Mouse (Mus musculus): ENCODE results near the gene Runx2. TPM values are rescaled to one million over a fixed set of nuclear protein-coding genes. Genes with fewer than 3 reads are reported as not detected.
A peak's percentile ranks its signal among the peaks of the same experiment; 100 is the strongest.

Runx2 gene
- polyA plus RNA-seq, 1 experiment from 2014 or later, result 28.9 TPM

- no peak for ATAC-seq (ENCODE audit: low read depth)
- Histone ChIP-seq H3K4me3 (ENCODE audit: low read depth, low read length) (no peak overlapping the region), H3K4me2 (ENCODE audit: low read depth, low read length) (no peak overlapping the region), H3K36me3 (ENCODE audit: control insufficient read depth, insufficient read depth, low read length) (no peaks in the 10 kb centered on the region), H3K4me1 (ENCODE audit: control insufficient read depth, insufficient read depth, low read length) (peaks cover 9% of the 10 kb centered on the region; the same call in 1 of the 2 replicates), H3K27me3 (replicated peaks; ENCODE audit: control insufficient read depth, insufficient read depth, low read length) (no peaks in the 10 kb centered on the region; the same call in 1 of the 2 replicates), H3K9me3 (ENCODE audit: control insufficient read depth, low read length) (no peaks in the 10 kb centered on the region), H3K27ac (replicated peaks; ENCODE audit: low read depth, low read length) (0 out of 2 replicates have a peak overlapping the region, but pooled peaks have one; percentile 60), H3K9ac (ENCODE audit: low read depth, low read length) (no peak overlapping the region)
- no peak for DNase-seq (ENCODE audit: low spot score)
- WGBS, result 76% methylated on average over 8 of the region's 8 CpGs
Measured at GRCm38 (mm10) chr17:44565884-44566515, 248.6 kb downstream of the Runx2 start.

- Histone ChIP-seq H3K4me1 (ENCODE audit: control insufficient read depth, insufficient read depth, low read length) (peaks cover 9% of the 10 kb centered on the region; the same call in 1 of the 2 replicates), H3K9ac (ENCODE audit: low read depth, low read length) (0 out of 2 replicates have a peak overlapping the region, but pooled peaks have one; percentile 32), H3K4me3 (ENCODE audit: low read depth, low read length) (no peak overlapping the region), H3K36me3 (ENCODE audit: control insufficient read depth, insufficient read depth, low read length) (no peaks in the 10 kb centered on the region), H3K27me3 (replicated peaks; ENCODE audit: control insufficient read depth, insufficient read depth, low read length) (no peaks in the 10 kb centered on the region; the same call in 1 of the 2 replicates), H3K4me2 (ENCODE audit: low read depth, low read length) (no peak overlapping the region), H3K27ac (replicated peaks; ENCODE audit: low read depth, low read length) (peak overlapping the region; percentile 60), H3K9me3 (ENCODE audit: control insufficient read depth, low read length) (no peaks in the 10 kb centered on the region)
- DNase-seq (ENCODE audit: low spot score) (peak; percentile 65), ATAC-seq (ENCODE audit: low read depth) (no peak)
- WGBS, result 36% methylated on average over 14 of the region's 14 CpGs
Measured at GRCm38 (mm10) chr17:44565311-44565831, 249.2 kb downstream of the Runx2 start.

- Histone ChIP-seq H3K27me3 (replicated peaks; ENCODE audit: control insufficient read depth, insufficient read depth, low read length) (no peaks in the 10 kb centered on the region; the same call in 1 of the 2 replicates), H3K36me3 (ENCODE audit: control insufficient read depth, insufficient read depth, low read length) (no peaks in the 10 kb centered on the region), H3K4me1 (ENCODE audit: control insufficient read depth, insufficient read depth, low read length) (peaks cover 15% of the 10 kb centered on the region; the same call in 1 of the 2 replicates), H3K9me3 (ENCODE audit: control insufficient read depth, low read length) (no peaks in the 10 kb centered on the region), H3K4me3 (ENCODE audit: low read depth, low read length) (no peak overlapping the region), H3K27ac (replicated peaks; ENCODE audit: low read depth, low read length) (peak overlapping the region; percentile 60; the same call in 1 of the 2 replicates), H3K4me2 (ENCODE audit: low read depth, low read length) (no peak overlapping the region), H3K9ac (ENCODE audit: low read depth, low read length) (0 out of 2 replicates have a peak overlapping the region, but pooled peaks have one; percentile 32)
- DNase-seq (ENCODE audit: low spot score) (no peak), ATAC-seq (ENCODE audit: low read depth) (no peak)
- WGBS, result 62% methylated on average over 4 of the region's 4 CpGs
Measured at GRCm38 (mm10) chr17:44564611-44565198, 249.9 kb downstream of the Runx2 start.

- DNase-seq (ENCODE audit: low spot score) (peak; percentile 63), ATAC-seq (ENCODE audit: low read depth) (no peak)
- H3K27me3 ChIP-seq (replicated peaks; ENCODE audit: control insufficient read depth, insufficient read depth, low read length), result no peaks in the 10 kb centered on the region; the same call in 1 of the 2 replicates
- no peak overlapping the region for H3K4me2 ChIP-seq (ENCODE audit: low read depth, low read length)
- WGBS, result 29% methylated on average over 7 of the region's 7 CpGs
- H3K27ac ChIP-seq (replicated peaks; ENCODE audit: low read depth, low read length), result no peak overlapping the region
- no peak overlapping the region for H3K9ac ChIP-seq (ENCODE audit: low read depth, low read length)
- H3K4me3 ChIP-seq (ENCODE audit: low read depth, low read length), result no peak overlapping the region
- H3K4me1 ChIP-seq (ENCODE audit: control insufficient read depth, insufficient read depth, low read length), result peaks cover 10% of the 10 kb centered on the region; the same call in 1 of the 2 replicates
- H3K36me3 ChIP-seq (ENCODE audit: control insufficient read depth, insufficient read depth, low read length), result no peaks in the 10 kb centered on the region
- H3K9me3 ChIP-seq (ENCODE audit: control insufficient read depth, low read length), result no peaks in the 10 kb centered on the region
Measured at GRCm38 (mm10) chr17:44560016-44560415, 254.6 kb downstream of the Runx2 start.

GRCm38 (mm10) chr17:44557199-44558111 lies 257.1 kb downstream of the Runx2 start:
- Histone ChIP-seq H3K4me3 (ENCODE audit: low read depth, low read length) (no peak overlapping the region), H3K27me3 (replicated peaks; ENCODE audit: control insufficient read depth, insufficient read depth, low read length) (no peaks in the 10 kb centered on the region; the same call in 1 of the 2 replicates), H3K36me3 (ENCODE audit: control insufficient read depth, insufficient read depth, low read length) (no peaks in the 10 kb centered on the region), H3K9me3 (ENCODE audit: control insufficient read depth, low read length) (no peaks in the 10 kb centered on the region), H3K27ac (replicated peaks; ENCODE audit: low read depth, low read length) (no peak overlapping the region), H3K9ac (ENCODE audit: low read depth, low read length) (no peak overlapping the region), H3K4me1 (ENCODE audit: control insufficient read depth, insufficient read depth, low read length) (peaks cover 7% of the 10 kb centered on the region; the same call in 1 of the 2 replicates), H3K4me2 (ENCODE audit: low read depth, low read length) (no peak overlapping the region)
- DNase-seq (ENCODE audit: low spot score) (no peak), ATAC-seq (ENCODE audit: low read depth) (no peak)
- WGBS, result 74% methylated on average over 16 of the region's 16 CpGs

- Histone ChIP-seq H3K4me1 (ENCODE audit: control insufficient read depth, insufficient read depth, low read length) (peaks cover 3% of the 10 kb centered on the region; the same call in 1 of the 2 replicates), H3K4me3 (ENCODE audit: low read depth, low read length) (no peak overlapping the region), H3K9ac (ENCODE audit: low read depth, low read length) (no peak overlapping the region), H3K9me3 (ENCODE audit: control insufficient read depth, low read length) (no peaks in the 10 kb centered on the region), H3K27me3 (replicated peaks; ENCODE audit: control insufficient read depth, insufficient read depth, low read length) (no peaks in the 10 kb centered on the region), H3K36me3 (ENCODE audit: control insufficient read depth, insufficient read depth, low read length) (no peaks in the 10 kb centered on the region), H3K27ac (replicated peaks; ENCODE audit: low read depth, low read length) (no peak overlapping the region), H3K4me2 (ENCODE audit: low read depth, low read length) (no peak overlapping the region)
- WGBS, result 88% methylated on average over 4 of the region's 4 CpGs
- ATAC-seq (ENCODE audit: low read depth), result no peak
- DNase-seq (ENCODE audit: low spot score), result no peak
Measured at GRCm38 (mm10) chr17:44554941-44555340, 259.7 kb downstream of the Runx2 start.

- ATAC-seq (ENCODE audit: low read depth), result no peak
- no peaks in the 10 kb centered on the region for H3K27me3 ChIP-seq (replicated peaks; ENCODE audit: control insufficient read depth, insufficient read depth, low read length)
- DNase-seq (ENCODE audit: low spot score), result no peak
- no peak overlapping the region for H3K4me2 ChIP-seq (ENCODE audit: low read depth, low read length)
- H3K9me3 ChIP-seq (ENCODE audit: control insufficient read depth, low read length), result no peaks in the 10 kb centered on the region
- WGBS, result 54% methylated on average over 2 of the region's 2 CpGs
- H3K4me3 ChIP-seq (ENCODE audit: low read depth, low read length), result no peak overlapping the region
- no peaks in the 10 kb centered on the region for H3K36me3 ChIP-seq (ENCODE audit: control insufficient read depth, insufficient read depth, low read length)
- no peak overlapping the region for H3K9ac ChIP-seq (ENCODE audit: low read depth, low read length)
- peaks cover 16% of the 10 kb centered on the region for H3K4me1 ChIP-seq (ENCODE audit: control insufficient read depth, insufficient read depth, low read length)
- no peak overlapping the region for H3K27ac ChIP-seq (replicated peaks; ENCODE audit: low read depth, low read length)
Measured at GRCm38 (mm10) chr17:44549551-44549950, 265.0 kb downstream of the Runx2 start.

GRCm38 (mm10) chr17:44547922-44548321 lies 266.7 kb downstream of the Runx2 start:
- H3K27me3 ChIP-seq (replicated peaks; ENCODE audit: control insufficient read depth, insufficient read depth, low read length), result no peaks in the 10 kb centered on the region
- H3K4me3 ChIP-seq (ENCODE audit: low read depth, low read length), result no peak overlapping the region
- 48% methylated on average over 4 of the region's 4 CpGs for WGBS
- no peaks in the 10 kb centered on the region for H3K36me3 ChIP-seq (ENCODE audit: control insufficient read depth, insufficient read depth, low read length)
- no peak overlapping the region for H3K27ac ChIP-seq (replicated peaks; ENCODE audit: low read depth, low read length)
- peaks cover 16% of the 10 kb centered on the region for H3K4me1 ChIP-seq (ENCODE audit: control insufficient read depth, insufficient read depth, low read length)
- no peaks in the 10 kb centered on the region for H3K9me3 ChIP-seq (ENCODE audit: control insufficient read depth, low read length)
- no peak overlapping the region for H3K9ac ChIP-seq (ENCODE audit: low read depth, low read length)
- ATAC-seq (ENCODE audit: low read depth), result peak; percentile 58; the same call in 1 of the 2 replicates
- peak; percentile 75 for DNase-seq (ENCODE audit: low spot score)
- no peak overlapping the region for H3K4me2 ChIP-seq (ENCODE audit: low read depth, low read length)

All from embryonic facial prominence, embryonic 14.5 days (tissue).